Mouse (Mus musculus): ENCODE data around the gene Nav3. TPM values are rescaled to one million over a fixed set of nuclear protein-coding genes. Genes with fewer than 3 reads are reported as not detected.

The Nav3 gene
- total and polyA plus RNA-seq, 2 experiments from 2014 or later = 1.4 to 7.7 TPM

GRCm38 (mm10) chr10:110474107-110474506 is 18.1 kb upstream of the Nav3 start:
- no peak for ATAC-seq (ENCODE audit: insufficient read depth, low read depth)

GRCm38 (mm10) chr10:110469445-110469844 is 13.4 kb upstream of the Nav3 start:
- Histone ChIP-seq H3K4me3 (ENCODE audit: low read depth, low read length) (no peak overlapping the region), H3K9me3 (replicated peaks; ENCODE audit: control insufficient read depth, low read length) (no peaks in the 10 kb centered on the region), H3K4me2 (ENCODE audit: low read depth, low read length) (no peak overlapping the region), H3K36me3 (replicated peaks; ENCODE audit: control insufficient read depth, insufficient read depth, low read length) (no peaks in the 10 kb centered on the region), H3K27ac (ENCODE audit: low read depth) (no peak overlapping the region), H3K4me1 (ENCODE audit: control insufficient read depth, insufficient read depth) (no peaks in the 10 kb centered on the region), H3K9ac (replicated peaks; ENCODE audit: low read depth, low read length) (no peak overlapping the region), H3K27me3 (ENCODE audit: control insufficient read depth, insufficient read depth, low read length) (no peaks in the 10 kb centered on the region)
- WGBS = 75% methylated on average over 4 of the region's 4 CpGs
- no peak for ATAC-seq (ENCODE audit: insufficient read depth, low read depth)
- TF ChIP-seq CTCF (IDR thresholded peaks at IDR 0.05; ENCODE audit: low read depth) (no peak), EP300 (IDR thresholded peaks at IDR 0.05; ENCODE audit: low read depth) (no peak)
- no peak for DNase-seq (ENCODE audit: low spot score)

More at GRCm38 (mm10) chr10:110474107-110474506, 18.1 kb upstream of the Nav3 start:
- Histone ChIP-seq H3K9ac (replicated peaks; ENCODE audit: low read depth, low read length) (no peak overlapping the region), H3K27me3 (ENCODE audit: control insufficient read depth, insufficient read depth, low read length) (no peaks in the 10 kb centered on the region), H3K9me3 (replicated peaks; ENCODE audit: control insufficient read depth, low read length) (no peaks in the 10 kb centered on the region), H3K4me1 (ENCODE audit: control insufficient read depth, insufficient read depth) (no peaks in the 10 kb centered on the region), H3K36me3 (replicated peaks; ENCODE audit: control insufficient read depth, insufficient read depth, low read length) (no peaks in the 10 kb centered on the region), H3K4me2 (ENCODE audit: low read depth, low read length) (no peak overlapping the region), H3K27ac (ENCODE audit: low read depth) (no peak overlapping the region), H3K4me3 (ENCODE audit: low read depth, low read length) (no peak overlapping the region)
- TF ChIP-seq EP300 (IDR thresholded peaks at IDR 0.05; ENCODE audit: low read depth) (no peak), CTCF (IDR thresholded peaks at IDR 0.05; ENCODE audit: low read depth) (no peak)
- 76% methylated on average over 1 of the region's 1 CpGs for WGBS
- peak; percentile 24 for DNase-seq (ENCODE audit: low spot score)

- peaks cover 9% of the 10 kb centered on the region; the same call in 1 of the 2 replicates for H3K4me1 ChIP-seq (ENCODE audit: control insufficient read depth, insufficient read depth)
- no peak overlapping the region for H3K27ac ChIP-seq (ENCODE audit: low read depth)
- 2% methylated on average over 42 of the region's 45 CpGs for WGBS
- no peaks in the 10 kb centered on the region for H3K9me3 ChIP-seq (replicated peaks; ENCODE audit: control insufficient read depth, low read length)
- H3K4me3 ChIP-seq (ENCODE audit: low read depth, low read length) = peak overlapping the region; percentile 89
- H3K4me2 ChIP-seq (ENCODE audit: low read depth, low read length) = peak overlapping the region; percentile 93
- peak overlapping the region; percentile 66 for H3K9ac ChIP-seq (replicated peaks; ENCODE audit: low read depth, low read length)
- DNase-seq (ENCODE audit: low spot score) (peak; percentile 13), ATAC-seq (ENCODE audit: insufficient read depth, low read depth) (peak; percentile 44)
- TF ChIP-seq EP300 (IDR thresholded peaks at IDR 0.05; ENCODE audit: low read depth) (no peak), CTCF (IDR thresholded peaks at IDR 0.05; ENCODE audit: low read depth) (no peak)
- H3K27me3 ChIP-seq (ENCODE audit: control insufficient read depth, insufficient read depth, low read length) = 0 out of 2 replicates have a peak, but pooled peaks cover 14% of the 10 kb centered on the region
- no peaks in the 10 kb centered on the region for H3K36me3 ChIP-seq (replicated peaks; ENCODE audit: control insufficient read depth, insufficient read depth, low read length)
These were observed 754 bp downstream of the Nav3 start for GRCm38 (mm10) chr10:110455063-110455837.

- TF ChIP-seq CTCF (IDR thresholded peaks at IDR 0.05; ENCODE audit: low read depth) = no peak
- TF ChIP-seq EP300 (IDR thresholded peaks at IDR 0.05; ENCODE audit: low read depth) = no peak
- Histone ChIP-seq H3K4me1 (ENCODE audit: control insufficient read depth, insufficient read depth) (peaks cover 9% of the 10 kb centered on the region; the same call in 1 of the 2 replicates), H3K9ac (replicated peaks; ENCODE audit: low read depth, low read length) (no peak overlapping the region), H3K9me3 (replicated peaks; ENCODE audit: control insufficient read depth, low read length) (0 out of 2 replicates have a peak, but pooled peaks cover 2% of the 10 kb centered on the region), H3K4me2 (ENCODE audit: low read depth, low read length) (no peak overlapping the region), H3K27ac (ENCODE audit: low read depth) (no peak overlapping the region), H3K36me3 (replicated peaks; ENCODE audit: control insufficient read depth, insufficient read depth, low read length) (no peaks in the 10 kb centered on the region), H3K4me3 (ENCODE audit: low read depth, low read length) (no peak overlapping the region), H3K27me3 (ENCODE audit: control insufficient read depth, insufficient read depth, low read length) (0 out of 2 replicates have a peak, but pooled peaks cover 14% of the 10 kb centered on the region)
- ATAC-seq (ENCODE audit: insufficient read depth, low read depth) (no peak), DNase-seq (ENCODE audit: low spot score) (no peak)
- 60% methylated on average over 5 of the region's 5 CpGs for WGBS
These were observed 2.4 kb downstream of the Nav3 start for GRCm38 (mm10) chr10:110453566-110453965.

DNA sequence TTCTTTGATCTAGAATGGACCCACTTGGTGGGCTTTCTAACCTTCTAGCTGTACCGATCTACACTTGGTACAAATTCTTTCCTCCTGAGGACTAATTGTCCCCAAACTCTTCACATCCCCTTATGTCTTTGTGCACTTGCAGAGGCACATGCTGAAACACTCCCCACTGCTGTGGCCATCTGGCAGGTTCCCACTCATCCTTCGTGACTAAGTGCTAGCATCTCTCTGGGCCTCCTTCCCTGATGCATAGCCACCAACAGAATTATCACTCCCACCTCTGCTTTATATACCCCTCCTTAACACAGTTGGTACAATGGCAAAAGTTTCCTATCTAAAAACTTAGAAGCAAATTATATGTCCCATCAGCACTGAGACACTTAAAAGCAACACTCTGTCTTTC is 15.6 kb downstream of the Nav3 start:
- no peak for ATAC-seq (ENCODE audit: insufficient read depth, low read depth)
- no peak overlapping the region for H3K4me3 ChIP-seq (ENCODE audit: low read depth, low read length)
- TF ChIP-seq EP300 (IDR thresholded peaks at IDR 0.05; ENCODE audit: low read depth) (no peak), CTCF (IDR thresholded peaks at IDR 0.05; ENCODE audit: low read depth) (no peak)

More for the DNA sequence above, 15.6 kb downstream of the Nav3 start:
- no peak overlapping the region for H3K9ac ChIP-seq (replicated peaks; ENCODE audit: low read depth, low read length)
- H3K4me2 ChIP-seq (ENCODE audit: low read depth, low read length) = no peak overlapping the region
- H3K4me1 ChIP-seq (ENCODE audit: control insufficient read depth, insufficient read depth) = no peaks in the 10 kb centered on the region
- no peaks in the 10 kb centered on the region for H3K9me3 ChIP-seq (replicated peaks; ENCODE audit: control insufficient read depth, low read length)
- H3K27me3 ChIP-seq (ENCODE audit: control insufficient read depth, insufficient read depth, low read length) = no peaks in the 10 kb centered on the region
- WGBS = 86% methylated on average over 2 of the region's 2 CpGs
- H3K27ac ChIP-seq (ENCODE audit: low read depth) = no peak overlapping the region
- no peak for DNase-seq (ENCODE audit: low spot score)
- H3K36me3 ChIP-seq (replicated peaks; ENCODE audit: control insufficient read depth, insufficient read depth, low read length) = no peaks in the 10 kb centered on the region
